Mouse (Mus musculus): ENCODE data around the gene Rock2. TPM values are rescaled to one million over a fixed set of nuclear protein-coding genes. Genes with fewer than 3 reads are reported as not detected.

Gene Rock2
- polyA plus RNA-seq, 1 experiment from 2014 or later, result 9.0 TPM

- H3K4me1 ChIP-seq (replicated peaks), result peaks cover 14% of the 10 kb centered on the region
- no peak for DNase-seq (ENCODE audit: low spot score)
- 93% methylated on average over 4 of the region's 4 CpGs for WGBS
- H3K27me3 ChIP-seq (ENCODE audit: insufficient read depth, poor library complexity, severe bottlenecking), result no peaks in the 10 kb centered on the region
- no peak overlapping the region for H3K4me3 ChIP-seq
- H3K36me3 ChIP-seq, result no peaks in the 10 kb centered on the region
- H3K9me3 ChIP-seq, result no peaks in the 10 kb centered on the region
- no peak overlapping the region for H3K27ac ChIP-seq
Observed at GRCm38 (mm10) chr12:16864477-16864876, 30.2 kb upstream of the Rock2 start.

GRCm38 (mm10) chr12:16865871-16866270 lies 28.8 kb upstream of the Rock2 start:
- H3K4me3 ChIP-seq, result no peak overlapping the region
- no peak overlapping the region for H3K27ac ChIP-seq
- peaks cover 28% of the 10 kb centered on the region for H3K4me1 ChIP-seq (replicated peaks)
- 70% methylated on average over 3 of the region's 3 CpGs for WGBS
- H3K27me3 ChIP-seq (ENCODE audit: insufficient read depth, poor library complexity, severe bottlenecking), result no peaks in the 10 kb centered on the region
- H3K9me3 ChIP-seq, result no peaks in the 10 kb centered on the region
- no peaks in the 10 kb centered on the region for H3K36me3 ChIP-seq
- no peak for DNase-seq (ENCODE audit: low spot score)

GRCm38 (mm10) chr12:16866460-16866859 lies 28.2 kb upstream of the Rock2 start:
- Histone ChIP-seq H3K4me3 (no peak overlapping the region), H3K36me3 (no peaks in the 10 kb centered on the region), H3K27me3 (ENCODE audit: insufficient read depth, poor library complexity, severe bottlenecking) (no peaks in the 10 kb centered on the region), H3K4me1 (replicated peaks) (peaks cover 31% of the 10 kb centered on the region), H3K9me3 (no peaks in the 10 kb centered on the region), H3K27ac (no peak overlapping the region)
- 60% methylated on average over 3 of the region's 3 CpGs for WGBS
- no peak for DNase-seq (ENCODE audit: low spot score)

GRCm38 (mm10) chr12:16867306-16867705 lies 27.4 kb upstream of the Rock2 start:
- Histone ChIP-seq H3K36me3 (no peaks in the 10 kb centered on the region), H3K4me3 (no peak overlapping the region), H3K9me3 (no peaks in the 10 kb centered on the region), H3K27me3 (ENCODE audit: insufficient read depth, poor library complexity, severe bottlenecking) (no peaks in the 10 kb centered on the region), H3K27ac (no peak overlapping the region), H3K4me1 (replicated peaks) (peaks cover 31% of the 10 kb centered on the region)
- DNase-seq (ENCODE audit: low spot score), result no peak
- 59% methylated on average over 7 of the region's 7 CpGs for WGBS

GRCm38 (mm10) chr12:16868618-16869017 lies 26.1 kb upstream of the Rock2 start:
- H3K27ac ChIP-seq, result 0 out of 2 replicates have a peak overlapping the region, but pooled peaks have one; percentile 35
- no peaks in the 10 kb centered on the region for H3K9me3 ChIP-seq
- DNase-seq (ENCODE audit: low spot score), result no peak

GRCm38 (mm10) chr12:16869091-16869778 lies 25.5 kb upstream of the Rock2 start:
- Histone ChIP-seq H3K27ac (peak overlapping the region; percentile 80; the same call in 1 of the 2 replicates), H3K36me3 (no peaks in the 10 kb centered on the region), H3K4me1 (replicated peaks) (peaks cover 31% of the 10 kb centered on the region), H3K4me3 (no peak overlapping the region), H3K27me3 (ENCODE audit: insufficient read depth, poor library complexity, severe bottlenecking) (no peaks in the 10 kb centered on the region), H3K9me3 (no peaks in the 10 kb centered on the region)
- 75% methylated on average over 8 of the region's 8 CpGs for WGBS
- DNase-seq (ENCODE audit: low spot score), result no peak

More at GRCm38 (mm10) chr12:16868618-16869017, 26.1 kb upstream of the Rock2 start:
- Histone ChIP-seq H3K27me3 (ENCODE audit: insufficient read depth, poor library complexity, severe bottlenecking) (no peaks in the 10 kb centered on the region), H3K4me3 (no peak overlapping the region), H3K4me1 (replicated peaks) (peaks cover 31% of the 10 kb centered on the region), H3K36me3 (no peaks in the 10 kb centered on the region)
- 80% methylated on average over 6 of the region's 6 CpGs for WGBS

GRCm38 (mm10) chr12:16869870-16870404 lies 24.8 kb upstream of the Rock2 start:
- no peaks in the 10 kb centered on the region for H3K27me3 ChIP-seq (ENCODE audit: insufficient read depth, poor library complexity, severe bottlenecking)
- peaks cover 31% of the 10 kb centered on the region for H3K4me1 ChIP-seq (replicated peaks)
- no peak for DNase-seq (ENCODE audit: low spot score)
- 55% methylated on average over 9 of the region's 9 CpGs for WGBS
- H3K27ac ChIP-seq, result peak overlapping the region; percentile 80
- H3K9me3 ChIP-seq, result no peaks in the 10 kb centered on the region
- H3K36me3 ChIP-seq, result no peaks in the 10 kb centered on the region
- no peak overlapping the region for H3K4me3 ChIP-seq

GRCm38 (mm10) chr12:16870405-16871068 lies 24.2 kb upstream of the Rock2 start:
- Histone ChIP-seq H3K27ac (peak overlapping the region; percentile 80), H3K27me3 (ENCODE audit: insufficient read depth, poor library complexity, severe bottlenecking) (no peaks in the 10 kb centered on the region), H3K4me1 (replicated peaks) (peaks cover 31% of the 10 kb centered on the region), H3K9me3 (no peaks in the 10 kb centered on the region), H3K36me3 (no peaks in the 10 kb centered on the region), H3K4me3 (no peak overlapping the region)
- WGBS, result 46% methylated on average over 8 of the region's 8 CpGs
- DNase-seq (ENCODE audit: low spot score), result peak; percentile 56

GRCm38 (mm10) chr12:16872006-16872405 lies 22.7 kb upstream of the Rock2 start:
- 80% methylated on average over 1 of the region's 1 CpGs for WGBS
- H3K27ac ChIP-seq, result no peak overlapping the region
- no peak overlapping the region for H3K4me3 ChIP-seq
- H3K9me3 ChIP-seq, result no peaks in the 10 kb centered on the region
- H3K27me3 ChIP-seq (ENCODE audit: insufficient read depth, poor library complexity, severe bottlenecking), result no peaks in the 10 kb centered on the region
- H3K36me3 ChIP-seq, result no peaks in the 10 kb centered on the region
- no peak for DNase-seq (ENCODE audit: low spot score)
- peaks cover 37% of the 10 kb centered on the region for H3K4me1 ChIP-seq (replicated peaks)

GRCm38 (mm10) chr12:16872926-16873464 lies 21.7 kb upstream of the Rock2 start:
- no peaks in the 10 kb centered on the region for H3K9me3 ChIP-seq
- H3K36me3 ChIP-seq, result no peaks in the 10 kb centered on the region
- no peak overlapping the region for H3K4me3 ChIP-seq
- H3K27ac ChIP-seq, result no peak overlapping the region
- H3K4me1 ChIP-seq (replicated peaks), result peaks cover 35% of the 10 kb centered on the region
- no peaks in the 10 kb centered on the region for H3K27me3 ChIP-seq (ENCODE audit: insufficient read depth, poor library complexity, severe bottlenecking)
- 85% methylated on average over 7 of the region's 7 CpGs for WGBS
- no peak for DNase-seq (ENCODE audit: low spot score)

- 92% methylated on average over 7 of the region's 7 CpGs for WGBS
- DNase-seq (ENCODE audit: low spot score), result no peak
- peaks cover 36% of the 10 kb centered on the region for H3K4me1 ChIP-seq (replicated peaks)
- H3K4me3 ChIP-seq, result no peak overlapping the region
- H3K27me3 ChIP-seq (ENCODE audit: insufficient read depth, poor library complexity, severe bottlenecking), result no peaks in the 10 kb centered on the region
- H3K27ac ChIP-seq, result no peak overlapping the region
- H3K9me3 ChIP-seq, result no peaks in the 10 kb centered on the region
- no peaks in the 10 kb centered on the region for H3K36me3 ChIP-seq
Observed at GRCm38 (mm10) chr12:16873549-16873948, 21.1 kb upstream of the Rock2 start.

GRCm38 (mm10) chr12:16874086-16874485 lies 20.6 kb upstream of the Rock2 start:
- Histone ChIP-seq H3K36me3 (no peaks in the 10 kb centered on the region), H3K9me3 (no peaks in the 10 kb centered on the region), H3K27me3 (ENCODE audit: insufficient read depth, poor library complexity, severe bottlenecking) (no peaks in the 10 kb centered on the region), H3K27ac (no peak overlapping the region), H3K4me3 (no peak overlapping the region), H3K4me1 (replicated peaks) (peaks cover 33% of the 10 kb centered on the region)
- no peak for DNase-seq (ENCODE audit: low spot score)
- WGBS, result 62% methylated on average over 2 of the region's 2 CpGs

GRCm38 (mm10) chr12:16875269-16875668 lies 19.4 kb upstream of the Rock2 start:
- Histone ChIP-seq H3K4me3 (no peak overlapping the region), H3K9me3 (no peaks in the 10 kb centered on the region), H3K4me1 (replicated peaks) (peaks cover 21% of the 10 kb centered on the region), H3K27me3 (ENCODE audit: insufficient read depth, poor library complexity, severe bottlenecking) (no peaks in the 10 kb centered on the region), H3K36me3 (no peaks in the 10 kb centered on the region), H3K27ac (no peak overlapping the region)
- 81% methylated on average over 4 of the region's 4 CpGs for WGBS
- DNase-seq (ENCODE audit: low spot score), result no peak
